Mouse (Mus musculus): Measurements from ENCODE around the gene Cox6b1.

Gene Cox6b1

GRCm38 (mm10) chr7:30586455-30587020 lies 39.4 kb downstream of the Cox6b1 start:
- no peak for DNase-seq (ENCODE audit: low read depth, low spot score)

GRCm38 (mm10) chr7:30585170-30585569 lies 40.8 kb downstream of the Cox6b1 start:
- no peak for DNase-seq (ENCODE audit: low read depth, low spot score)

- no peak for DNase-seq (ENCODE audit: low read depth, low spot score)
Observed at GRCm38 (mm10) chr7:30584339-30584738, 41.6 kb downstream of the Cox6b1 start.

GRCm38 (mm10) chr7:30581547-30581946 lies 44.4 kb downstream of the Cox6b1 start:
- no peak for DNase-seq (ENCODE audit: low read depth, low spot score)

- no peak for DNase-seq (ENCODE audit: low read depth, low spot score)
Observed at GRCm38 (mm10) chr7:30579950-30580349, 46.0 kb downstream of the Cox6b1 start.

GRCm38 (mm10) chr7:30572969-30573368 lies 53.0 kb downstream of the Cox6b1 start:
- DNase-seq (ENCODE audit: low read depth, low spot score) = no peak

- no peak for DNase-seq (ENCODE audit: low read depth, low spot score)
Observed at GRCm38 (mm10) chr7:30572389-30572788, 53.6 kb downstream of the Cox6b1 start.

GRCm38 (mm10) chr7:30567555-30567954 lies 58.4 kb downstream of the Cox6b1 start:
- DNase-seq (ENCODE audit: low read depth, low spot score) = no peak
